ENCODE assay signal across 8 mouse cellular contexts in the genomic region with DNA sequence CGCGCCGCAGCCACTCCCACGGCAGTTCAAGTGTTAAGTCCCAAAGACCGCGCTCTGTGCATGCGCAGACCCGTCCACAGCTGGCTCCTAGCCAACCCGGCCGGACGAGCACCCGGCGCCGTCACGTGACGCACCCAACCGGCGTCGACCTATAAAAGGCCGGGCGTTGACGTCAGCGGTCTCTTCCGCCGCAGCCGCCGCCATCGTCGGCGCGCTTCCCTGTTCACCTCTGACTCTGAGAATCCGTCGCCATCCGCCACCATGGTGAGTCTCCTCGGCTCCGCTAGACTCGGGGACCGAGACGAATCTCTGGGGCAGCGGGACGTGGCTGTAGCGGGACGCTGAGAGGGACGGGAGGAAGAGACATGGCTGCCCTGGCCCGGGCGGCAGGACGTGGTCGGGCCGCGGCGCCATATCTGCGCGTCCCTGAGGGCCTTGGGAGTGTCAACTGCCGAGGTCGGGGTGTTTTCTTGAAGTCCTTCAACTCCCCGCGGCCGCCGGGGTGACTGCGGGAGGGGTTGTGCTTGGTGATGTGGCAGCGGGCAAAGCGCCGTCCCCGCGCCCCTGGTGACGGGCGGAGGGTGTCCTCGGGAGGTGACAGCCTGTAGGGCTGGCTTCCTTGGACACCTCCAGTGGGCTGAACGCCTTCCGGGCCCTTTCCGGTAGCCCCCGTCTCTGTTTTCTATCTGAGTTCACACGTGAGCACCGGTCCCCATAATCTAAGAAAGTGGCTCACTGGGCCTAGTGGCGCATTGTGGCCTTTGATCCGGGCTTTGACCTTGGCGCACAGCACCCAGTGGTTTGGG. TPM values are rescaled to one million over a fixed set of nuclear protein-coding genes. Genes with fewer than 3 reads are reported as not detected.
A peak's percentile ranks its signal among the peaks of the same experiment; 100 is the strongest.
DNase-seq lines count a peak whose midpoint lies in the region; ATAC-seq and TF ChIP-seq lines count a peak whose summit lies in the region.

Gene Eef2, plus strand, starts transcription at position 166 of the 806 bp plus-strand sequence.

- no peaks in the 10 kb centered on the region for H3K9me3 ChIP-seq in embryonic facial prominence, embryonic 14.5 days (ENCODE audit: control insufficient read depth, low read length)
- no peaks in the 10 kb centered on the region for H3K9me3 ChIP-seq in limb, embryonic 13.5 days
- no peaks in the 10 kb centered on the region for H3K9me3 ChIP-seq in midbrain, embryonic 15.5 days

- peak; percentile 79 for ATAC-seq in embryonic facial prominence, embryonic 14.5 days (ENCODE audit: low read depth)
- peak; percentile 84 for ATAC-seq in limb, embryonic 13.5 days (ENCODE audit: low FRiP score, low read depth)
- ATAC-seq in midbrain, embryonic 15.5 days (replicated peaks), result peak; percentile 77

- DNase-seq in A20 (ENCODE audit: low read depth, low spot score), result peak; percentile 98
- DNase-seq in embryonic facial prominence, embryonic 14.5 days (ENCODE audit: low spot score), result peak; percentile 99
- DNase-seq in heart, adult 8-10 months (ENCODE audit: low spot score), result peak; percentile 97
- DNase-seq in kidney, adult 9 months, result peak; percentile 72
- DNase-seq in spleen, adult 18-20 months, result peak; percentile 96 to 99

- TF ChIP-seq CTCF in bone marrow, adult 2 months (IDR thresholded peaks at IDR 0.05; ENCODE audit: control insufficient read depth, insufficient read depth, low read length), result no peak

- peak; percentile 99 for TF ChIP-seq POLR2A in bone marrow, adult 2 months (IDR thresholded peaks at IDR 0.05; ENCODE audit: borderline replicate concordance, control insufficient read depth, low read depth, low read length)

- no peaks in the 10 kb centered on the region for H3K27me3 ChIP-seq in embryonic facial prominence, embryonic 14.5 days (replicated peaks; ENCODE audit: control insufficient read depth, insufficient read depth, low read length)
- no peaks in the 10 kb centered on the region for H3K27me3 ChIP-seq in limb, embryonic 13.5 days
- H3K27me3 ChIP-seq in midbrain, embryonic 15.5 days (replicated peaks), result no peaks in the 10 kb centered on the region

- under 1% methylated on average over 77 of the region's 77 CpGs for WGBS in bone marrow, adult 2 months
- 0% methylated on average over 60 of the region's 77 CpGs for WGBS in embryonic facial prominence, embryonic 14.5 days
- under 1% methylated on average over 76 of the region's 77 CpGs for WGBS in limb, embryonic 13.5 days
- WGBS in midbrain, embryonic 15.5 days, result under 1% methylated on average over 77 of the region's 77 CpGs

- H3K4me3 ChIP-seq in bone marrow, adult 2 months (replicated peaks; ENCODE audit: control insufficient read depth, low read depth, low read length), result peak within 1 kb of the TSS; percentile 76
- H3K4me3 ChIP-seq in embryonic facial prominence, embryonic 14.5 days (ENCODE audit: low read depth, low read length), result peak within 1 kb of the TSS; percentile 94
- peak within 1 kb of the TSS; percentile 100 for H3K4me3 ChIP-seq in limb, embryonic 13.5 days
- peak within 1 kb of the TSS; percentile 96 for H3K4me3 ChIP-seq in midbrain, embryonic 15.5 days

- H3K4me2 ChIP-seq in embryonic facial prominence, embryonic 14.5 days (ENCODE audit: low read depth, low read length), result peak within 1 kb of the TSS; percentile 98
- H3K4me2 ChIP-seq in limb, embryonic 13.5 days (replicated peaks), result peak within 1 kb of the TSS; percentile 92
- peak within 1 kb of the TSS; percentile 91 for H3K4me2 ChIP-seq in midbrain, embryonic 15.5 days

- H3K4me1 ChIP-seq in bone marrow, adult 2 months (ENCODE audit: control insufficient read depth, insufficient read depth, low read length), result peaks cover 7% of the 10 kb centered on the region
- peaks cover 15% of the 10 kb centered on the region for H3K4me1 ChIP-seq in embryonic facial prominence, embryonic 14.5 days (ENCODE audit: control insufficient read depth, insufficient read depth, low read length)
- peaks cover 60% of the 10 kb centered on the region for H3K4me1 ChIP-seq in limb, embryonic 13.5 days
- H3K4me1 ChIP-seq in midbrain, embryonic 15.5 days, result peaks cover 55% of the 10 kb centered on the region

- peak within 1 kb of the TSS; percentile 87 for H3K27ac ChIP-seq in bone marrow, adult 2 months (ENCODE audit: control insufficient read depth, insufficient read depth, low read depth, low read length, poor library complexity)
- H3K27ac ChIP-seq in embryonic facial prominence, embryonic 14.5 days (replicated peaks; ENCODE audit: low read depth, low read length), result peak within 1 kb of the TSS; percentile 88
- H3K27ac ChIP-seq in limb, embryonic 13.5 days, result peak within 1 kb of the TSS; percentile 95
- H3K27ac ChIP-seq in midbrain, embryonic 15.5 days, result peak within 1 kb of the TSS; percentile 94

- H3K36me3 ChIP-seq in embryonic facial prominence, embryonic 14.5 days (ENCODE audit: control insufficient read depth, insufficient read depth, low read length), result peaks cover 46% of the 10 kb centered on the region
- H3K36me3 ChIP-seq in limb, embryonic 13.5 days, result peaks cover 43% of the 10 kb centered on the region
- H3K36me3 ChIP-seq in midbrain, embryonic 15.5 days (replicated peaks), result peaks cover 42% of the 10 kb centered on the region

- peak within 1 kb of the TSS; percentile 98 for H3K9ac ChIP-seq in embryonic facial prominence, embryonic 14.5 days (ENCODE audit: low read depth, low read length)
- H3K9ac ChIP-seq in limb, embryonic 13.5 days, result peak within 1 kb of the TSS; percentile 100
- peak within 1 kb of the TSS; percentile 94 for H3K9ac ChIP-seq in midbrain, embryonic 15.5 days

RNA-seq across cellular contexts. Expression of gene Eef2, which starts in this region (rescaled TPM):
- polyA plus RNA-seq in bone marrow, adult 2 months (2011; ENCODE audit: insufficient read depth, insufficient read length, low replicate concordance, missing spikeins), result 347 and 468 TPM in 2 replicates
- polyA plus RNA-seq in embryonic facial prominence, embryonic 14.5 days (2014; fragmentation: Nextera tagmentation; extraction: Ambion mirVana), result 549 and 578 TPM in 2 replicates
- 1,000 to 10,000 TPM; 1,076 to 1,267 (median 1,170) TPM for total RNA-seq in heart, adult 8-10 months (2022)
- polyA plus RNA-seq in limb, embryonic 13.5 days (2015; fragmentation: Nextera tagmentation; extraction: Ambion mirVana), result 577 and 592 TPM in 2 replicates
- polyA plus RNA-seq in midbrain, embryonic 15.5 days (2015; fragmentation: Nextera tagmentation; extraction: Ambion mirVana), result 588 and 606 TPM in 2 replicates

Comparison
In these comparisons a context has a peak if more than half of its experiments do, and no peak if none do; other contexts are left out.
1. Peak in every context shown above with its lines: DNase-seq, ATAC-seq, H3K4me3 ChIP-seq and H3K27ac ChIP-seq.